11 mouse cellular contexts compared by ENCODE assay signal in the genomic region with DNA sequence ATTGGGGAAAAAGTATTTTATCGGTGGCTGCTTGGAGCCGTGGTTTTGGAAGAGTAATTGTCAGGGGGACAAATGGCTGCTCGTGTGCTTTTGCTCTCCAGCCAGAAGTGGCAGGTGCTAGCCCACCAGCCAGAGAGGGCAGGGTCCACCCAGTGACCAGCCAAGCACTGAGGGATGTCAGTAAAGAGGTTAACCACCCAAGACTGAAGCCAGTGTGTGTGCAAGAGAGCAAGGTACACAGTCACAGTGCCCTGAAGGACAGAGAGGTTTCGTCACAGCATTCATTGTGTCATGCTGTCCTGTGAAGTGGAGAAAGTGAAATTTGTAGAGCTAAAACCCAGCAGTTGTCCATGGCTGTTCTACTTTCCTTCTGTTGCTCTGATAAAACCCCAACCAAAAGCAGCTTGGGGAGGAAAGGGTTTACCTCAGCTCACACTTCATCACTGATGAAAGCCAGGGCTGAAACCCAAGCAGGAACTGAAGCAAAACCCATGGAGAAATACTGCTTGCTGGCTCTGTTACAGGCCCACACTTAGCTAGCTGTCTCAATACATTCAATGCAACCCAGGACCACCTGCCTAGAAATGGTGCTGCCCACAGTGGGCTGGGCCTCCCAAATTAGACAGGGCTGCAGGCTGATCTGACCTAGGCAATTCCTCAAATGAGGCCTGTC.
DNase-seq lines count a peak whose midpoint lies in the region; ATAC-seq lines count a peak whose summit lies in the region.
"Had no signal": no experiment of that assay in that cellular context is flagged by ENCODE, and none has a peak within 500 bp of the region (broad histone marks: within the 10 kb centered on the region; RNA-seq: fewer than 3 reads in every experiment).

No protein-coding gene starts in this region.

- no peak overlapping the region for H3K9ac ChIP-seq in neural tube, embryonic 13.5 days
- no peak overlapping the region for H3K9ac ChIP-seq in liver, embryonic 12.5 days
- no peak overlapping the region for H3K9ac ChIP-seq in neural tube, embryonic 15.5 days (replicated peaks)
- H3K9ac ChIP-seq: neural tube, embryonic 12.5 days had no signal

- peak; percentile 38 for DNase-seq in adrenal gland, adult 8-10 months
- DNase-seq in adrenal gland, adult 18-20 months (ENCODE audit: low spot score in 2 of 2), result no peak
- DNase-seq in neural tube, embryonic 10.5 days (ENCODE audit: extremely low spot score, low spot score), result no peak
- DNase-seq in right cerebral cortex, adult 18-20 months, result no peak
- DNase-seq in forebrain, embryonic 10.5 days (ENCODE audit: extremely low spot score, low spot score), result no peak
- DNase-seq: cerebellum, postnatal 14 days; thymus, postnatal 14 days had no signal

- H3K4me2 ChIP-seq in neural tube, embryonic 13.5 days, result no peak overlapping the region
- H3K4me2 ChIP-seq in liver, embryonic 12.5 days, result no peak overlapping the region
- H3K4me2 ChIP-seq in neural tube, embryonic 15.5 days, result no peak overlapping the region
- H3K4me2 ChIP-seq: neural tube, embryonic 12.5 days had no signal

- no peaks in the 10 kb centered on the region for H3K27me3 ChIP-seq in neural tube, embryonic 13.5 days
- H3K27me3 ChIP-seq in liver, embryonic 12.5 days (replicated peaks), result no peaks in the 10 kb centered on the region
- no peaks in the 10 kb centered on the region for H3K27me3 ChIP-seq in forebrain, embryonic 10.5 days (ENCODE audit: poor library complexity, severe bottlenecking)
- H3K27me3 ChIP-seq in neural tube, embryonic 15.5 days (replicated peaks), result no peaks in the 10 kb centered on the region
- H3K27me3 ChIP-seq: neural tube, embryonic 12.5 days had no signal

- H3K4me3 ChIP-seq in neural tube, embryonic 13.5 days, result no peak overlapping the region
- no peak overlapping the region for H3K4me3 ChIP-seq in liver, embryonic 12.5 days
- H3K4me3 ChIP-seq in forebrain, embryonic 10.5 days, result no peak overlapping the region
- H3K4me3 ChIP-seq in neural tube, embryonic 15.5 days (replicated peaks), result no peak overlapping the region
- H3K4me3 ChIP-seq: neural tube, embryonic 12.5 days had no signal

- ATAC-seq in neural tube, embryonic 13.5 days (ENCODE audit: low read depth), result no peak
- peak; percentile 68; the same call in 1 of the 2 replicates for ATAC-seq in liver, embryonic 12.5 days
- no peak for ATAC-seq in neural tube, embryonic 15.5 days (ENCODE audit: low FRiP score)

- peaks cover 10% of the 10 kb centered on the region for H3K4me1 ChIP-seq in neural tube, embryonic 13.5 days (replicated peaks)
- 0 out of 2 replicates have a peak, but pooled peaks cover 5% of the 10 kb centered on the region for H3K4me1 ChIP-seq in liver, embryonic 12.5 days
- peaks cover 4% of the 10 kb centered on the region; the same call in 1 of the 2 replicates for H3K4me1 ChIP-seq in forebrain, embryonic 10.5 days
- peaks cover 10% of the 10 kb centered on the region; the same call in 1 of the 2 replicates for H3K4me1 ChIP-seq in neural tube, embryonic 15.5 days

- 0 out of 2 replicates have a peak overlapping the region, but pooled peaks have one; percentile 20 for H3K27ac ChIP-seq in neural tube, embryonic 13.5 days (replicated peaks)
- peak overlapping the region; percentile 42; the same call in 1 of the 2 replicates for H3K27ac ChIP-seq in liver, embryonic 12.5 days
- no peak overlapping the region for H3K27ac ChIP-seq in forebrain, embryonic 10.5 days
- H3K27ac ChIP-seq in neural tube, embryonic 15.5 days (replicated peaks), result no peak overlapping the region; the same call in 1 of the 2 replicates
- H3K27ac ChIP-seq: neural tube, embryonic 12.5 days had no signal

- WGBS in neural tube, embryonic 13.5 days, result 87% methylated on average over 4 of the region's 4 CpGs
- WGBS in liver, embryonic 12.5 days (ENCODE audit: insufficient replicate concordance), result 66% methylated on average over 4 of the region's 4 CpGs
- 91% methylated on average over 4 of the region's 4 CpGs for WGBS in forebrain, embryonic 10.5 days
- WGBS in neural tube, embryonic 15.5 days, result 89% methylated on average over 4 of the region's 4 CpGs

- H3K36me3 ChIP-seq in neural tube, embryonic 13.5 days, result no peaks in the 10 kb centered on the region
- no peaks in the 10 kb centered on the region for H3K36me3 ChIP-seq in liver, embryonic 12.5 days
- no peaks in the 10 kb centered on the region for H3K36me3 ChIP-seq in forebrain, embryonic 10.5 days (replicated peaks)
- H3K36me3 ChIP-seq in neural tube, embryonic 15.5 days, result no peaks in the 10 kb centered on the region
- H3K36me3 ChIP-seq: neural tube, embryonic 12.5 days had no signal

- no peaks in the 10 kb centered on the region for H3K9me3 ChIP-seq in neural tube, embryonic 13.5 days
- H3K9me3 ChIP-seq in liver, embryonic 12.5 days (replicated peaks), result no peaks in the 10 kb centered on the region
- H3K9me3 ChIP-seq in forebrain, embryonic 10.5 days, result no peaks in the 10 kb centered on the region
- no peaks in the 10 kb centered on the region for H3K9me3 ChIP-seq in neural tube, embryonic 15.5 days (replicated peaks)
- H3K9me3 ChIP-seq: neural tube, embryonic 12.5 days had no signal

Comparison
In these comparisons a context has a peak if more than half of its experiments do, and no peak if none do; other contexts are left out.
1. H3K27ac ChIP-seq: peak in neural tube, embryonic 13.5 days (single experiment) and liver, embryonic 12.5 days (single experiment); none in forebrain, embryonic 10.5 days (single experiment) and neural tube, embryonic 15.5 days (single experiment).